Mouse (Mus musculus): Measurements from ENCODE around the gene Hils1.

DNA sequence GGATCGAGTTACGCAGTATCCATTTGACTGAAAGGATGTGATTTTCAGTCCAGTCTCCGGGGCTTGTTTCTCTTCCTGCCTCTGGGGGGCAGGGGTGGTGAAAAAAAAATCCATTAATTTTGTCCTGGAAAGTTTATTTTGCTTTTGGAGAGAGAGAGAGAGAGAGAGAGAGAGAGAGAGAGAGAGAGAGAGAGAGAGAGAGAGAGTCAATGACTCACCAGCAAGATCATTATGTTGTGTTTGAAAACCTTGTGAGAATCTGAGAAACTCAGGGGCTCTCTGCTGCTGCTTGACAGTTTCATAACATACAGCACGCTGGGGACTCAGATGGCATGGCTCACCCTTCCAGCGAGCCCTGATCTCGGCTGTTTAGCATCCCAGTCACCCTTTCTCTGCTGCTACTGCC is 46.4 kb upstream of the Hils1 start:
- no peak for TF ChIP-seq CTCF (IDR thresholded peaks at IDR 0.05; ENCODE audit: extremely low read depth, insufficient read length, insufficient replicate concordance, low read depth, low read length)
- no peak for TF ChIP-seq POLR2A (IDR thresholded peaks at IDR 0.05; ENCODE audit: low read depth, low read length)

Data from small intestine, adult 2 months (tissue).